Mouse (Mus musculus): Measurements from ENCODE around the gene Tapbp. TPM values are rescaled to one million over a fixed set of nuclear protein-coding genes. Genes with fewer than 3 reads are reported as not detected.

Tapbp gene
- polyA plus RNA-seq, 1 experiment = 106 TPM

- H3K27me3 ChIP-seq (replicated peaks; ENCODE audit: control insufficient read depth, insufficient read depth, low read length) = no peaks in the 10 kb centered on the region
- TF ChIP-seq CTCF (conservative IDR thresholded peaks at IDR 0.05; ENCODE audit: insufficient read depth, insufficient read length, low read depth, low read length) (0 out of 2 replicates have a peak, but pooled peaks have one; percentile 10), POLR2A (IDR thresholded peaks at IDR 0.05; ENCODE audit: low read depth, low read length) (no peak)
- DNase-seq = no peak
- no peak overlapping the region for H3K27ac ChIP-seq (ENCODE audit: insufficient read depth, low read depth, low read length)
- H3K4me1 ChIP-seq (ENCODE audit: control insufficient read depth, insufficient read depth, low read length) = no peaks in the 10 kb centered on the region
- WGBS = 83% methylated on average over 21 of the region's 21 CpGs
- H3K36me3 ChIP-seq (ENCODE audit: control insufficient read depth, insufficient read depth, low read length) = no peaks in the 10 kb centered on the region
- no peak overlapping the region for H3K4me3 ChIP-seq (ENCODE audit: insufficient read depth, low read depth, low read length)
These were observed 9.9 kb downstream of the Tapbp start for GRCm38 (mm10) chr17:33925406-33926116.

GRCm38 (mm10) chr17:33926207-33926932, 10.7 kb downstream of the Tapbp start:
- Histone ChIP-seq H3K27me3 (replicated peaks; ENCODE audit: control insufficient read depth, insufficient read depth, low read length) (no peaks in the 10 kb centered on the region), H3K27ac (ENCODE audit: insufficient read depth, low read depth, low read length) (no peak overlapping the region)
- WGBS = 80% methylated on average over 17 of the region's 17 CpGs

GRCm38 (mm10) chr17:33928251-33928947, 12.7 kb downstream of the Tapbp start:
- H3K27ac ChIP-seq (ENCODE audit: insufficient read depth, low read depth, low read length) = no peak overlapping the region
- H3K4me1 ChIP-seq (ENCODE audit: control insufficient read depth, insufficient read depth, low read length) = no peaks in the 10 kb centered on the region
- 56% methylated on average over 21 of the region's 21 CpGs for WGBS
- H3K27me3 ChIP-seq (replicated peaks; ENCODE audit: control insufficient read depth, insufficient read depth, low read length) = no peaks in the 10 kb centered on the region
- peak overlapping the region; percentile 83; the same call in 1 of the 2 replicates for H3K4me3 ChIP-seq (ENCODE audit: insufficient read depth, low read depth, low read length)
- H3K36me3 ChIP-seq (ENCODE audit: control insufficient read depth, insufficient read depth, low read length) = no peaks in the 10 kb centered on the region
- TF ChIP-seq CTCF (conservative IDR thresholded peaks at IDR 0.05; ENCODE audit: insufficient read depth, insufficient read length, low read depth, low read length) (no peak), POLR2A (IDR thresholded peaks at IDR 0.05; ENCODE audit: low read depth, low read length) (no peak)
- no peak for DNase-seq

More at GRCm38 (mm10) chr17:33926207-33926932, 10.7 kb downstream of the Tapbp start:
- DNase-seq = peak; percentile 51
- no peaks in the 10 kb centered on the region for H3K36me3 ChIP-seq (ENCODE audit: control insufficient read depth, insufficient read depth, low read length)
- TF ChIP-seq POLR2A (IDR thresholded peaks at IDR 0.05; ENCODE audit: low read depth, low read length) = no peak
- TF ChIP-seq CTCF (conservative IDR thresholded peaks at IDR 0.05; ENCODE audit: insufficient read depth, insufficient read length, low read depth, low read length) = peak; percentile 56
- no peaks in the 10 kb centered on the region for H3K4me1 ChIP-seq (ENCODE audit: control insufficient read depth, insufficient read depth, low read length)
- H3K4me3 ChIP-seq (ENCODE audit: insufficient read depth, low read depth, low read length) = no peak overlapping the region

GRCm38 (mm10) chr17:33929371-33930279, 13.9 kb downstream of the Tapbp start, which contains the start of gene Rgl2:
TSS of gene Rgl2 (plus strand) at chr17:33929543.
- WGBS = 1% methylated on average over 77 of the region's 80 CpGs
- no peaks in the 10 kb centered on the region for H3K36me3 ChIP-seq (ENCODE audit: control insufficient read depth, insufficient read depth, low read length)
- H3K27me3 ChIP-seq (replicated peaks; ENCODE audit: control insufficient read depth, insufficient read depth, low read length) = no peaks in the 10 kb centered on the region
- peak within 1 kb of the TSS; percentile 83 for H3K4me3 ChIP-seq (ENCODE audit: insufficient read depth, low read depth, low read length)
- DNase-seq = peak; percentile 94
- H3K4me1 ChIP-seq (ENCODE audit: control insufficient read depth, insufficient read depth, low read length) = no peaks in the 10 kb centered on the region
- TF ChIP-seq CTCF (conservative IDR thresholded peaks at IDR 0.05; ENCODE audit: insufficient read depth, insufficient read length, low read depth, low read length) (0 out of 2 replicates have a peak, but pooled peaks have one; percentile 18), POLR2A (IDR thresholded peaks at IDR 0.05; ENCODE audit: low read depth, low read length) (no peak)
- H3K27ac ChIP-seq (ENCODE audit: insufficient read depth, low read depth, low read length) = peak within 1 kb of the TSS; percentile 96

- Histone ChIP-seq H3K4me3 (ENCODE audit: insufficient read depth, low read depth, low read length) (peak overlapping the region; percentile 83), H3K36me3 (ENCODE audit: control insufficient read depth, insufficient read depth, low read length) (no peaks in the 10 kb centered on the region), H3K27ac (ENCODE audit: insufficient read depth, low read depth, low read length) (peak overlapping the region; percentile 96), H3K4me1 (ENCODE audit: control insufficient read depth, insufficient read depth, low read length) (no peaks in the 10 kb centered on the region), H3K27me3 (replicated peaks; ENCODE audit: control insufficient read depth, insufficient read depth, low read length) (no peaks in the 10 kb centered on the region)
- WGBS = 2% methylated on average over 45 of the region's 45 CpGs
- DNase-seq = peak; percentile 85
- TF ChIP-seq CTCF (conservative IDR thresholded peaks at IDR 0.05; ENCODE audit: insufficient read depth, insufficient read length, low read depth, low read length) = no peak
- TF ChIP-seq POLR2A (IDR thresholded peaks at IDR 0.05; ENCODE audit: low read depth, low read length) = no peak
These were observed 14.8 kb downstream of the Tapbp start for GRCm38 (mm10) chr17:33930280-33931158.

All from kidney, adult 2 months (tissue).